ENCODE assay signal across 9 mouse cellular contexts in the genomic region with DNA sequence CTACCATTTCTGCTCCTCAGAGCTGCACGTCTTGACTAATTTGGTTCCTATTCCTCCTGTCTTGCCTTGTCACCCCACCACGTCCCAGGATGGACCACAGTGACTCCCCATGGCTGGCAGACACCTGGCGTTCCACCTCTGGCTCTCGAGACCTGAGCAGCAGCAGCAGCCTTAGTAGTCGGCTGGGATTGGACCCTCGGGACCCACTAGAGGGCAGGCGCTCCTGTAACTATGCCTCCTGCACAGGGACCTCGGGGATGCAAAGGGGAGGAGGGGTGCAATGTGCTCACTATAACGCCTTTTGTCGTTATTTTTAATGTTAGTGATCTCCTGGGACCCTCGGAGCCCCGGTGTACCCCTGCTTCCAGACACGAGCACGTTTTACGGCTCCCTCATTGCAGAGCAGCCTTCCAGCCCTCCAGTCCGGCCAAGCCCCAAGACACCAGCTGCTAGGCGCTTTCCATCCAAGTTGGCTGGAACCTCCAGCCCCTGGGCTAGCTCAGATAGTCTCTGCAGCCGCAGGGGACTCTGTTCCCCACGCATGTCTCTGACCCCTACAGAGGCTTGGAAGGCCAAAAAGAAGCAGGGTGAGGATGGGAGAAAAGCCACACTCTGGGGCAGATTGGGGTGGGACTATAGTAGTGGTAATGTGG. TPM values are rescaled to one million over a fixed set of nuclear protein-coding genes. Genes with fewer than 3 reads are reported as not detected.
DNase-seq lines count a peak whose midpoint lies in the region; ATAC-seq and TF ChIP-seq lines count a peak whose summit lies in the region.
"Had no signal": no experiment of that assay in that cellular context is flagged by ENCODE, and none has a peak within 500 bp of the region (broad histone marks: within the 10 kb centered on the region; RNA-seq: fewer than 3 reads in every experiment).

No protein-coding gene starts in this region.

- DNase-seq in left cerebral cortex, adult 2 months (ENCODE audit: extremely low spot score in 1 of 2, low spot score in 2 of 2) = no peak
- no peak for DNase-seq in left cerebral cortex, postnatal 14 days (ENCODE audit: low spot score in 2 of 2)
- peak; percentile 54 for DNase-seq in embryo, embryonic 11 days
- peak; percentile 48 to 58 for DNase-seq in heart, postnatal 14 days
- DNase-seq in right cerebral cortex, postnatal 4 days = no peak
- DNase-seq in left cerebral cortex, adult 8-10 months (ENCODE audit: low spot score in 2 of 2) = no peak

- H3K4me2 ChIP-seq in neural tube, embryonic 12.5 days (replicated peaks) = peak overlapping the region; percentile 34

- ATAC-seq in neural tube, embryonic 12.5 days (ENCODE audit: low FRiP score, low read depth) = peak; percentile 68
- ATAC-seq in erythroid progenitor cell, adult 5-6 weeks (replicated peaks; ENCODE audit: low FRiP score, poor library complexity, severe bottlenecking) = no peak

- H3K36me3 ChIP-seq in neural tube, embryonic 12.5 days = no peaks in the 10 kb centered on the region

- peaks cover 4% of the 10 kb centered on the region; the same call in 1 of the 2 replicates for H3K27me3 ChIP-seq in neural tube, embryonic 12.5 days (replicated peaks)

- 10% methylated on average over 19 of the region's 19 CpGs for WGBS in neural tube, embryonic 12.5 days

- no peaks in the 10 kb centered on the region for H3K9me3 ChIP-seq in neural tube, embryonic 12.5 days

- peak; percentile 28 for TF ChIP-seq CTCF in left cerebral cortex, adult 2 months (IDR thresholded peaks at IDR 0.05)

- H3K4me1 ChIP-seq in neural tube, embryonic 12.5 days = peaks cover 3% of the 10 kb centered on the region; the same call in 1 of the 2 replicates

- no peak overlapping the region for H3K9ac ChIP-seq in neural tube, embryonic 12.5 days

- H3K4me3 ChIP-seq in left cerebral cortex, adult 2 months = no peak overlapping the region
- H3K4me3 ChIP-seq in neural tube, embryonic 12.5 days = no peak overlapping the region

- no peak overlapping the region for H3K27ac ChIP-seq in left cerebral cortex, adult 2 months
- no peak overlapping the region for H3K27ac ChIP-seq in neural tube, embryonic 12.5 days

- intact Hi-C loops in left cerebral cortex, adult 2 months (cut with DNase I) = no loop called here
- intact Hi-C loops in left cerebral cortex, postnatal 14 days (cut with DNase I) = no loop called here
- intact Hi-C loops in heart, postnatal 14 days (cut with DNase I) = loop anchor here (5.0 kb wide), 1 partner anchor 139 kb away; no protein-coding TSS in a partner anchor

RNA-seq across cellular contexts. Expression of a gene that starts 6.3 kb away (rescaled TPM):
- total RNA-seq in left cerebral cortex, adult 2 months (2021) = 1 to 10 TPM; 8.0 to 9.5 TPM
- total RNA-seq in left cerebral cortex, postnatal 14 days (2021) = 10 to 100 TPM in 1 of 2 experiments, 1 to 10 TPM in 1; 7.1 to 10.0 TPM
- 10 to 100 TPM; 41.0 to 44.1 TPM for total RNA-seq in heart, postnatal 14 days (2021)
- 9.9 and 10.1 TPM in 2 replicates for polyA plus RNA-seq in neural tube, embryonic 12.5 days (2016; fragmentation: Nextera tagmentation; extraction: Ambion mirVana)
- total RNA-seq in erythroid progenitor cell, adult 5-6 weeks (2015; ENCODE audit: low replicate concordance) = not detected in 2 replicates
- total RNA-seq in erythroid progenitor cell, adult 5-6 weeks (2017; ENCODE audit: low replicate concordance) = not detected in 2 replicates
- 1 to 10 TPM; 6.4 to 8.2 (median 6.6) TPM for total RNA-seq in left cerebral cortex, adult 8-10 months (2022)

RNA-seq across cellular contexts. Expression of a gene that starts 25.1 kb away (rescaled TPM):
- 10 to 100 TPM; 30.9 to 34.3 TPM for total RNA-seq in left cerebral cortex, adult 2 months (2021)
- total RNA-seq in left cerebral cortex, postnatal 14 days (2021) = 10 to 100 TPM; 45.1 to 58.9 TPM
- total RNA-seq in heart, postnatal 14 days (2021) = not detected
- 124 and 127 TPM in 2 replicates for polyA plus RNA-seq in neural tube, embryonic 12.5 days (2016; fragmentation: Nextera tagmentation; extraction: Ambion mirVana)
- not detected in 2 replicates for total RNA-seq in erythroid progenitor cell, adult 5-6 weeks (2015; ENCODE audit: low replicate concordance)
- total RNA-seq in erythroid progenitor cell, adult 5-6 weeks (2017; ENCODE audit: low replicate concordance) = not detected in 2 replicates
- 10 to 100 TPM; 11.7 to 19.2 (median 15.1) TPM for total RNA-seq in left cerebral cortex, adult 8-10 months (2022)

RNA-seq across cellular contexts. Expression of a gene that starts 40.8 kb away (rescaled TPM):
- total RNA-seq in left cerebral cortex, adult 2 months (2021) = 10 to 100 TPM; 53.6 to 53.7 TPM
- total RNA-seq in left cerebral cortex, postnatal 14 days (2021) = 10 to 100 TPM; 58.0 to 61.6 TPM
- under 1 TPM in 1 of 2 experiments, not detected in 1; 0.07 TPM for total RNA-seq in heart, postnatal 14 days (2021)
- polyA plus RNA-seq in neural tube, embryonic 12.5 days (2016; fragmentation: Nextera tagmentation; extraction: Ambion mirVana) = 0.32 and 0.52 TPM in 2 replicates
- not detected in 2 replicates for total RNA-seq in erythroid progenitor cell, adult 5-6 weeks (2015; ENCODE audit: low replicate concordance)
- not detected in 2 replicates for total RNA-seq in erythroid progenitor cell, adult 5-6 weeks (2017; ENCODE audit: low replicate concordance)
- total RNA-seq in left cerebral cortex, adult 8-10 months (2022) = 10 to 100 TPM; 54.1 to 63.1 (median 57.4) TPM
- polyA plus RNA-seq: liver, embryonic 16.5 days had no signal

RNA-seq across cellular contexts. Expression of a gene that starts 59.7 kb away (rescaled TPM):
- 1 to 10 TPM; 1.9 to 2.5 TPM for total RNA-seq in left cerebral cortex, adult 2 months (2021)
- total RNA-seq in left cerebral cortex, postnatal 14 days (2021) = 1 to 10 TPM; 2.0 TPM
- 1 to 10 TPM; 2.1 to 2.2 TPM for total RNA-seq in heart, postnatal 14 days (2021)
- polyA plus RNA-seq in neural tube, embryonic 12.5 days (2016; fragmentation: Nextera tagmentation; extraction: Ambion mirVana) = 7.7 and 8.2 TPM in 2 replicates
- total RNA-seq in erythroid progenitor cell, adult 5-6 weeks (2015; ENCODE audit: low replicate concordance) = 10.1 and 13.7 TPM in 2 replicates
- 6.1 and 8.0 TPM in 2 replicates for total RNA-seq in erythroid progenitor cell, adult 5-6 weeks (2017; ENCODE audit: low replicate concordance)
- 1 to 10 TPM; 2.6 to 4.1 (median 3.0) TPM for total RNA-seq in left cerebral cortex, adult 8-10 months (2022)

Comparison
In these comparisons a context has a peak if more than half of its experiments do, and no peak if none do; other contexts are left out.
1. DNase-seq: peak in embryo, embryonic 11 days (single experiment) and heart, postnatal 14 days (2 of 2); none in left cerebral cortex, adult 2 months (0 of 2), left cerebral cortex, postnatal 14 days (0 of 2), right cerebral cortex, postnatal 4 days (single experiment) and left cerebral cortex, adult 8-10 months (0 of 2).
2. RNA of a gene that starts 6.3 kb away (total RNA-seq): 41.0 to 44.1 TPM in heart, postnatal 14 days, 7.1 to 10.0 TPM in left cerebral cortex, postnatal 14 days, 8.0 to 9.5 TPM in left cerebral cortex, adult 2 months and 6.4 to 8.2 TPM in left cerebral cortex, adult 8-10 months; not detected in erythroid progenitor cell, adult 5-6 weeks; every median in the first group is over 4 times any median in the second.
3. RNA of a gene that starts 25.1 kb away (total RNA-seq): 45.1 to 58.9 TPM in left cerebral cortex, postnatal 14 days, 30.9 to 34.3 TPM in left cerebral cortex, adult 2 months and 11.7 to 19.2 TPM in left cerebral cortex, adult 8-10 months; not detected in heart, postnatal 14 days and not detected in erythroid progenitor cell, adult 5-6 weeks; every median in the first group is over 10 times any median in the second.
4. RNA of a gene that starts 40.8 kb away (total RNA-seq): 58.0 to 61.6 TPM in left cerebral cortex, postnatal 14 days, 54.1 to 63.1 TPM in left cerebral cortex, adult 8-10 months and 53.6 to 53.7 TPM in left cerebral cortex, adult 2 months; 0.07 TPM in heart, postnatal 14 days and not detected in erythroid progenitor cell, adult 5-6 weeks; every median in the first group is over 10 times any median in the second.